Mouse (Mus musculus) kidney, embryonic 16.5 days (tissue): ENCODE measurements around the gene Sncb. TPM values are rescaled to one million over a fixed set of nuclear protein-coding genes. Genes with fewer than 3 reads are reported as not detected.

ENCODE experiments used
- ATAC-seq: fragments of 200-750 bp; cut with Nextera tagmentation; 2 replicates; pipeline ENCODE4 v1.8.0; 2017; ENCODE audit warnings: moderate TSS enrichment; ENCODE audit not compliant: low FRiP score, low TSS enrichment
- H3K27ac ChIP-seq: fragments of 300-500 bp; sonication (generic); 2 replicates; pipeline ENCODE4 v1.5.1; 2014; ENCODE audit warnings: low read length
- H3K27me3 ChIP-seq: fragments of 300-500 bp; sonication (generic); 2 replicates; pipeline ENCODE4 v1.6.1; 2014; ENCODE audit warnings: low read length, control low read depth, mixed read lengths; ENCODE audit not compliant: insufficient read depth
- H3K36me3 ChIP-seq: fragments of 300-500 bp; sonication (generic); 2 replicates; pipeline ENCODE4 v1.6.1; 2014; ENCODE audit warnings: low read length, control low read depth, mixed read lengths; ENCODE audit not compliant: insufficient read depth
- H3K4me1 ChIP-seq: fragments of 300-500 bp; sonication (generic); 2 replicates; pipeline ENCODE4 v1.6.1; 2014; ENCODE audit warnings: low read length, control low read depth, mixed read lengths; ENCODE audit not compliant: insufficient read depth
- H3K4me2 ChIP-seq: fragments of 300-500 bp; sonication (generic); replicated peaks from 2 replicates; pipeline ENCODE4 v1.6.1; 2014; ENCODE audit warnings: low read depth, low read length
- H3K4me3 ChIP-seq: fragments of 300-500 bp; sonication (generic); 2 replicates; pipeline ENCODE4 v1.5.1; 2014; ENCODE audit warnings: mild to moderate bottlenecking, low read length
- H3K9ac ChIP-seq: fragments of 300-500 bp; sonication (generic); replicated peaks from 2 replicates; pipeline ENCODE4 v1.6.1; 2014; ENCODE audit warnings: low read length
- H3K9me3 ChIP-seq: fragments of 300-500 bp; sonication (generic); 2 replicates; pipeline ENCODE4 v1.6.1; 2016; ENCODE audit warnings: low read length, control low read depth
- WGBS: fragments of 180-500 bp; shearing (Covaris S2); extraction: QIAGEN DNeasy Blood & Tissue Kit; methylation state at CpG from one replicate; pipeline ENCODE4 v1.1.7; 2014; 5-methylcytosine and 5-hydroxymethylcytosine counted together
- polyA plus RNA-seq: library from polyadenylated mRNA; unstranded; fragments of >200 nt; fragmentation: Nextera tagmentation; extraction: Ambion mirVana; gene quantifications from 2 replicates; pipeline ENCODE4 v1.2.1, GENCODE M21; 2015

Gene Sncb
- polyA plus RNA-seq, 1 experiment from 2014 or later, result not detected

DNA sequence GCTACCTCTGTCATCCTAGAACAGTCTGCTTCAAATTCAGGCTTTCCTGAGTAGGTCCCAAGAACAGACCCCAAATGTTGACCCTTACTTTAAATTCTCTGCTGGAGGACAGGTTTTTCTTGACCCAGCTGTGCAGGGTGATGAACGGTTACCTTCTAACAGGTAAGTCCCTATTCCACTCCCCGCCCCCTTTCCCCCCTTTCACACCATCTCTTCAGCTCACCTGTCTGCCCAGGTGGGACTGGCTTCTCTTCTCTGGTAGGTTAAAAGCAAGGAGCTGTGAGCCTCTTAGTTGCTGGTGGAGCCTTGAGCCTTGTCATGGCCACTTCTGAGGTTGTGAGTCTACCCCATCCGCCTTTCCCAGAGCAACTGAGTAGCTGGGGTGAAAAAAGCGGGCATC lies 17.3 kb upstream of the Sncb start, which contains the start of gene Eif4e1b:
TSS of gene Eif4e1b (plus strand) at position 301 of the 400 bp plus-strand sequence.
- ATAC-seq, result no peak
- no peaks in the 10 kb centered on the region for H3K4me1 ChIP-seq
- H3K9me3 ChIP-seq, result no peaks in the 10 kb centered on the region
- H3K27ac ChIP-seq, result no peak within 1 kb of the TSS
- no peaks in the 10 kb centered on the region for H3K27me3 ChIP-seq
- H3K4me2 ChIP-seq, result no peak within 1 kb of the TSS
- H3K36me3 ChIP-seq, result no peaks in the 10 kb centered on the region
- WGBS, result 91% methylated on average over 4 of the region's 4 CpGs
- no peak within 1 kb of the TSS for H3K9ac ChIP-seq
- H3K4me3 ChIP-seq, result no peak within 1 kb of the TSS

GRCm38 (mm10) chr13:54783235-54783634 lies 16.8 kb upstream of the Sncb start:
- no peak overlapping the region for H3K4me3 ChIP-seq
- WGBS, result 52% methylated on average over 2 of the region's 2 CpGs
- H3K27me3 ChIP-seq, result no peaks in the 10 kb centered on the region
- no peaks in the 10 kb centered on the region for H3K4me1 ChIP-seq
- no peak for ATAC-seq
- no peaks in the 10 kb centered on the region for H3K36me3 ChIP-seq
- no peak overlapping the region for H3K9ac ChIP-seq
- no peak overlapping the region for H3K27ac ChIP-seq
- H3K4me2 ChIP-seq, result no peak overlapping the region
- H3K9me3 ChIP-seq, result no peaks in the 10 kb centered on the region

GRCm38 (mm10) chr13:54781086-54781485 lies 14.7 kb upstream of the Sncb start:
- no peak overlapping the region for H3K27ac ChIP-seq
- ATAC-seq, result no peak; the same call in 1 of the 2 replicates
- 81% methylated on average over 3 of the region's 3 CpGs for WGBS
- no peak overlapping the region for H3K4me2 ChIP-seq
- no peaks in the 10 kb centered on the region for H3K27me3 ChIP-seq
- no peaks in the 10 kb centered on the region for H3K36me3 ChIP-seq
- no peaks in the 10 kb centered on the region for H3K9me3 ChIP-seq
- H3K9ac ChIP-seq, result no peak overlapping the region
- no peak overlapping the region for H3K4me3 ChIP-seq
- H3K4me1 ChIP-seq, result no peaks in the 10 kb centered on the region

DNA sequence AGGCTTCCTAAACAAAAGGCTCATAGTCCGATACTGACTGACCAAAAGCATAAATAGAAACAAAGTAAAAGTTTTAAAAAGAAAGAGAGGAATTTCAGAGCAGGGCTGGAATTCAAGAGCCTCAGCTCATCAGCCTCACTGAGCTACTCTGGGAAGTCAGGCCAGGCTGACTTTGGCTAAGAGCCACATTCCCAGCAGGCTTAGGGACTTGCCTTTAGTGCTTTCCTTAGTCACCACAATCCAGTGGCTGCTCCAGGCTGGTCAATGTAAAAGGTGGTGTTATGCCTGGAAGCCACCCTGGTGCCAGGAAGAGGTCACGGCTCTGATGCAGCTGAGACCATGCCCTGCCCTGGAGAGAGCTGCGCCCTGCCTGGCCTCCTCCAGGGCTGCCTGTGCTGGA lies 14.2 kb upstream of the Sncb start:
- Histone ChIP-seq H3K27me3 (no peaks in the 10 kb centered on the region), H3K9ac (no peak overlapping the region), H3K4me3 (no peak overlapping the region), H3K36me3 (no peaks in the 10 kb centered on the region), H3K27ac (no peak overlapping the region), H3K4me2 (no peak overlapping the region), H3K9me3 (no peaks in the 10 kb centered on the region), H3K4me1 (no peaks in the 10 kb centered on the region)
- peak; percentile 31; the same call in 1 of the 2 replicates for ATAC-seq
- WGBS, result 77% methylated on average over 3 of the region's 3 CpGs

- WGBS, result 69% methylated on average over 4 of the region's 4 CpGs
- H3K4me3 ChIP-seq, result no peak overlapping the region
- H3K36me3 ChIP-seq, result no peaks in the 10 kb centered on the region
- H3K9me3 ChIP-seq, result no peaks in the 10 kb centered on the region
- no peak overlapping the region for H3K4me2 ChIP-seq
- no peak overlapping the region for H3K9ac ChIP-seq
- ATAC-seq, result no peak
- H3K27me3 ChIP-seq, result peaks cover 48% of the 10 kb centered on the region
- no peak overlapping the region for H3K27ac ChIP-seq
- H3K4me1 ChIP-seq, result peaks cover 6% of the 10 kb centered on the region
These were observed 617 bp upstream of the Sncb start for GRCm38 (mm10) chr13:54767012-54767411.

DNA sequence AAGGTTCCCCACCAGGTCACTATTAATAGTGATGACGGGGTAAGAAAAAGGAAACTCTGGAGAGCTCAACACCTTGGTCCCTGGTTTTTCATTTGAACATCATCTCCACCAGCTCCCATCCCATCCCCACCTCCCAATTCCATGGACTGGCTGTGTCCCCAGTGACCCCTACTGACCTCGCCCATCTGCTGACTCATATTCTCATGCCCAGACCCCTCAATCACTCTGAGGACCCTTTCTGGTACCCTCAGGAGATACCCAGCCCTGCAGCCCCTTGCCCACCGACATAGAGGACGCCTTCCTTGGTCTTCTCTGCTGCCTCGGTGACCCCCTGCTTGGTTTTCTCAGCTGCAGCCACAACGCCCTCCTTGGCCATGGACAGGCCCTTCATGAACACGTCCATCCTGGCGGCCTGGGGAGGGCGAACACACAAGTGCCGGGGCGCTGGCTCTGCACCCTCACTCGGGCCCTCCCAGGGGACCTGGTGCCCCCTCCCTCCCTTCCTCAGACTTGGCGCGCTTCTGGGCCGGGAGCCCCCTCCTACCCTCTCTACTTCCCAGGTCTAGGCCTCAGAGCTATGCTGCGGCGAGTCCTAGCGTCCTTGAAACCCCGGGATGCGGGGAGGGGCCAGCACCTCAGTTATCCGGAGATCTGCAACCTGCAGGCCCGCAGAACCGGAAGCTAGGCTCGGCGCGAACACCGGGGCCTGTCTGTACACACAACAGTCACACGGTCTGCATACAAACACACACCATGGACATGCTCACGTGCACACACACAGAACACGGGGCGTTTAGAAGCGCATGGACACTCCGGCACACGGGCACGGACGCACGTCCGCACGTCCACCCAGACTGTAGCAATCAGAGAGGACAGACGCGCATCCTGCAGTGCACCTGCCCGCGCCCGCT lies 859 bp downstream of the Sncb start:
- 5% methylated on average over 44 of the region's 44 CpGs for WGBS
- H3K4me2 ChIP-seq, result peak overlapping the region; percentile 41
- no peaks in the 10 kb centered on the region for H3K9me3 ChIP-seq
- peak overlapping the region; percentile 33 for H3K4me3 ChIP-seq
- peaks cover 54% of the 10 kb centered on the region for H3K27me3 ChIP-seq
- H3K27ac ChIP-seq, result no peak overlapping the region
- 0 out of 2 replicates have a peak, but pooled peaks have one; percentile 54 for ATAC-seq
- H3K9ac ChIP-seq, result no peak overlapping the region
- H3K36me3 ChIP-seq, result no peaks in the 10 kb centered on the region
- H3K4me1 ChIP-seq, result peaks cover 6% of the 10 kb centered on the region

DNA sequence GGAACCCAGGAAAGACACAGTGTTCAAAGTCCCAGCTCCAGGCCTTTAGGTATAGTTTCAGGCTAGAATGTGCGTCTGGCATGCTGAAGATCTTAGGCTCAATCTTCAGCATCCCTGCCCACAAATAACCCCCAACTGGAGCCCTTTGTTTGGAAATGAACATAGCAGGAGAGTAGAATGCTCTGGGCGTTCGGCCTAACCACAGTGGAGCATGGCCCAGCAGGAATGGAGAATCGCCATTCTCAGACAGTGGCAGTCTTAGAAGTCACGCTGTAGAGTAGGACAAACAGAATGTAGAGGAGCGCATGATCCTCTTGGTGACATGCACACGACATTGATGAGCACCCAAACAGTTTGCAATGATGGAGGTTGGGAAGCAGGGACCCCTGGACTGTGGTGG lies 5.5 kb downstream of the Sncb start:
- H3K4me1 ChIP-seq, result peaks cover 16% of the 10 kb centered on the region
- no peak overlapping the region for H3K27ac ChIP-seq
- H3K9me3 ChIP-seq, result no peaks in the 10 kb centered on the region
- no peak overlapping the region for H3K9ac ChIP-seq
- WGBS, result 85% methylated on average over 7 of the region's 7 CpGs
- H3K36me3 ChIP-seq, result no peaks in the 10 kb centered on the region
- no peak overlapping the region for H3K4me2 ChIP-seq
- H3K4me3 ChIP-seq, result no peak overlapping the region
- H3K27me3 ChIP-seq, result peaks cover 64% of the 10 kb centered on the region
- no peak for ATAC-seq

DNA sequence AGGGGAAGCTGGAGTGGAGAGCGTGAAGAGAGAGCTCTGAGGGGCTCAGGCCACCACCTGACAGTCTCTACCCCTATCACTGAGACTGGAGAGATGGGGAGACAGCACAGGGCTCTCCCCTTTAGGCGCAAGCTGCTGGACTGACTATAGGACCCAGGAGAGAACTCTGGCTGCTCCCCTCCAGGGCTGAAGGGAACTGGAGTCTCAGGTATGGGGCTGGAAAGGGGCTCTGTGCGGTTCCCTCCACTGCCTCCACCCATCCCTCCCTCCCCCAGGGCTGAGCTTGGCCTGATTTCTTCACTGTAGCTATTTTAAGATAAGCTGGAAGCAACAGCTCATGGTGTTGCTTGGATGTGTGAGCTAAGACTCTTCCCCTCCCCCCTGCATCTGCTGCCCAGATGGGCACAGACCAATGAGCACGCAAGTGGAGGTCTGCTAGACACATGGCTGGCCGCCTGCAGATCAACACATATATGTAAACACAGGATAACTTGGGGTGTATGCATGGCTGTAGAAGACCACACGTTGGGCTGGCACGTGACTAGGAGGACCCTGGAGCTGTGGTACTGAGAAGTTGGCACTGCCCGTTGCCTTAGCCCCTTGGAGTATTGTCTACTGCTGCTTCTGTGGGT lies 6.1 kb downstream of the Sncb start:
- ATAC-seq, result no peak
- no peaks in the 10 kb centered on the region for H3K36me3 ChIP-seq
- H3K9ac ChIP-seq, result no peak overlapping the region
- H3K4me3 ChIP-seq, result no peak overlapping the region
- 73% methylated on average over 8 of the region's 8 CpGs for WGBS
- H3K9me3 ChIP-seq, result no peaks in the 10 kb centered on the region
- no peak overlapping the region for H3K4me2 ChIP-seq
- peaks cover 62% of the 10 kb centered on the region for H3K27me3 ChIP-seq
- H3K4me1 ChIP-seq, result peaks cover 16% of the 10 kb centered on the region
- H3K27ac ChIP-seq, result no peak overlapping the region

DNA sequence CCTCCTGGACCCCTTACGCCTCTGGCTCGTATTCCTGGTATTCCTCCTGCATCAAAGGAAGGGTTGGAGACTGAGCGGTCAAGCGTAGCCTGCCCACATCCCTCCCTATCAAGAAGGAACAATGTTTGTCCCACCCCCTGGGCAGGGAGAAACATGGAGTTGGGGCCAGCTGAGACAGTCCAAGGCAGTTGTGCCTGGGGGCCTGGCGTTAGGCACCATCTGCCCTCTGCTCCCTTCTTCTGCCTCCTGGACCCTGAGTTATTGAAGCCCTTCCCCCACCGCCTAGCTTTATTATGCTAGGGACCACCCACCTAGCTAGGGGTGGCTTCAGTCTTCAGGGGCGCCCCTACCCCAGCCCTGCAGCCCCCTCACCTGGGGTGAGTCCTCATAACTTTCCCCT lies 6.9 kb downstream of the Sncb start:
- peaks cover 16% of the 10 kb centered on the region for H3K4me1 ChIP-seq
- H3K27ac ChIP-seq, result no peak overlapping the region
- H3K9me3 ChIP-seq, result no peaks in the 10 kb centered on the region
- no peak for ATAC-seq
- no peaks in the 10 kb centered on the region for H3K36me3 ChIP-seq
- H3K9ac ChIP-seq, result no peak overlapping the region
- 3% methylated on average over 7 of the region's 7 CpGs for WGBS
- peaks cover 59% of the 10 kb centered on the region for H3K27me3 ChIP-seq
- H3K4me2 ChIP-seq, result no peak overlapping the region
- H3K4me3 ChIP-seq, result no peak overlapping the region
